ENCODE assay signal across 8 mouse cellular contexts in genomic region chr12:17545107-17545571, GRCm38 (mm10). TPM values are rescaled to one million over a fixed set of nuclear protein-coding genes. Genes with fewer than 3 reads are reported as not detected.
A peak's percentile ranks its signal among the peaks of the same experiment; 100 is the strongest.
DNase-seq lines count a peak whose midpoint lies in the region; ATAC-seq and TF ChIP-seq lines count a peak whose summit lies in the region.

No protein-coding gene starts in this region.

- intact Hi-C loops in heart, postnatal 25 days (cut with DNase I), result loop anchor here (2.0 to 5.0 kb wide), 2 partner anchors 102 to 198 kb away; partner anchors contain the start of gene Nol10

- H3K27ac ChIP-seq in heart, embryonic 11.5 days (ENCODE audit: low read depth, low read length), result peak overlapping the region; percentile 89
- peak overlapping the region; percentile 90 for H3K27ac ChIP-seq in cortical plate, adult 2 months (ENCODE audit: insufficient read depth, low read length)
- peak overlapping the region; percentile 94 for H3K27ac ChIP-seq in heart, postnatal 0 days (ENCODE audit: low read depth)
- peak overlapping the region; percentile 86 for H3K27ac ChIP-seq in stomach, embryonic 15.5 days

- TF ChIP-seq POLR2A in cortical plate, adult 2 months (IDR thresholded peaks at IDR 0.05; ENCODE audit: extremely low read depth, insufficient read depth, low read length), result no peak

- peaks cover 21% of the 10 kb centered on the region for H3K36me3 ChIP-seq in heart, embryonic 11.5 days (ENCODE audit: control insufficient read depth, insufficient read depth, low read length)
- H3K36me3 ChIP-seq in heart, postnatal 0 days (replicated peaks; ENCODE audit: control insufficient read depth, insufficient read depth, low read length), result peaks cover 29% of the 10 kb centered on the region
- peaks cover 21% of the 10 kb centered on the region for H3K36me3 ChIP-seq in stomach, embryonic 15.5 days

- H3K4me1 ChIP-seq in heart, embryonic 11.5 days (ENCODE audit: control insufficient read depth, insufficient read depth, low read length), result peaks cover 8% of the 10 kb centered on the region; the same call in 1 of the 2 replicates
- no peaks in the 10 kb centered on the region for H3K4me1 ChIP-seq in cortical plate, adult 2 months (ENCODE audit: control insufficient read depth, insufficient read depth, low read length)
- peaks cover 9% of the 10 kb centered on the region for H3K4me1 ChIP-seq in heart, postnatal 0 days (ENCODE audit: control insufficient read depth, insufficient read depth)
- H3K4me1 ChIP-seq in stomach, embryonic 15.5 days, result 0 out of 2 replicates have a peak, but pooled peaks cover 3% of the 10 kb centered on the region

- no peak; the same call in 1 of the 2 replicates for TF ChIP-seq EP300 in heart, postnatal 0 days (IDR thresholded peaks at IDR 0.05; ENCODE audit: low read depth)

- peak overlapping the region; percentile 82 for H3K4me2 ChIP-seq in heart, embryonic 11.5 days
- peak overlapping the region; percentile 76 for H3K4me2 ChIP-seq in heart, postnatal 0 days (ENCODE audit: low read depth, low read length)
- peak overlapping the region; percentile 79 for H3K4me2 ChIP-seq in stomach, embryonic 15.5 days

- H3K27me3 ChIP-seq in heart, embryonic 11.5 days (ENCODE audit: control insufficient read depth, insufficient read depth, low read length), result no peaks in the 10 kb centered on the region
- H3K27me3 ChIP-seq in heart, postnatal 0 days (ENCODE audit: control insufficient read depth, insufficient read depth, low read length), result no peaks in the 10 kb centered on the region
- H3K27me3 ChIP-seq in stomach, embryonic 15.5 days (replicated peaks), result no peaks in the 10 kb centered on the region

- H3K9me3 ChIP-seq in heart, embryonic 11.5 days (replicated peaks; ENCODE audit: control insufficient read depth, low read length), result no peaks in the 10 kb centered on the region
- no peaks in the 10 kb centered on the region for H3K9me3 ChIP-seq in heart, postnatal 0 days (replicated peaks; ENCODE audit: control insufficient read depth, low read length)
- H3K9me3 ChIP-seq in stomach, embryonic 15.5 days, result no peaks in the 10 kb centered on the region

- peak overlapping the region; percentile 92 for H3K9ac ChIP-seq in heart, embryonic 11.5 days (ENCODE audit: low read depth, low read length)
- H3K9ac ChIP-seq in heart, postnatal 0 days (replicated peaks; ENCODE audit: low read depth, low read length), result peak overlapping the region; percentile 87
- peak overlapping the region; percentile 77 for H3K9ac ChIP-seq in stomach, embryonic 15.5 days

- ATAC-seq in heart, embryonic 11.5 days (replicated peaks; ENCODE audit: insufficient number of reproducible peaks, low FRiP score, low TSS enrichment), result peak; percentile 70
- peak; percentile 62 for ATAC-seq in heart, postnatal 0 days (ENCODE audit: insufficient read depth, low read depth)
- peak; percentile 27 for ATAC-seq in stomach, embryonic 15.5 days (ENCODE audit: insufficient read depth, low FRiP score, low read depth)

- WGBS in heart, embryonic 11.5 days (ENCODE audit: insufficient replicate concordance), result 0% methylated on average over 30 of the region's 40 CpGs
- WGBS in heart, postnatal 0 days, result 0% methylated on average over 38 of the region's 40 CpGs
- WGBS in stomach, embryonic 15.5 days, result under 1% methylated on average over 40 of the region's 40 CpGs

- TF ChIP-seq CTCF in cortical plate, adult 2 months (IDR thresholded peaks at IDR 0.05; ENCODE audit: extremely low read depth, insufficient read depth, low read length), result no peak
- TF ChIP-seq CTCF in heart, postnatal 0 days (IDR thresholded peaks at IDR 0.05; ENCODE audit: low read depth), result no peak

- peak overlapping the region; percentile 89 for H3K4me3 ChIP-seq in heart, embryonic 11.5 days (ENCODE audit: low read depth, low read length)
- H3K4me3 ChIP-seq in cortical plate, adult 2 months (ENCODE audit: insufficient read depth, low read length), result peak overlapping the region; percentile 88
- H3K4me3 ChIP-seq in heart, postnatal 0 days (ENCODE audit: low read depth, low read length), result peak overlapping the region; percentile 82
- peak overlapping the region; percentile 95 for H3K4me3 ChIP-seq in stomach, embryonic 15.5 days (replicated peaks)

- no peak for DNase-seq in heart, postnatal 25 days (ENCODE audit: low spot score)
- peak; percentile 72 to 73 for DNase-seq in B cell, adult 2 months
- peak; percentile 22 for DNase-seq in heart, postnatal 0 days (ENCODE audit: low spot score)
- peak; percentile 15 for DNase-seq in lung, postnatal 25 days (ENCODE audit: low spot score)
- no peak for DNase-seq in cerebellum, adult 11 months

RNA-seq across cellular contexts. Expression of gene Odc1, which starts 0.5 kb away (rescaled TPM):
- polyA plus RNA-seq in heart, embryonic 11.5 days (2014; fragmentation: Nextera tagmentation; extraction: Ambion mirVana), result 158 and 159 TPM in 2 replicates
- total RNA-seq in heart, postnatal 25 days (2021), result 10 to 100 TPM; 69.3 to 72.3 TPM
- 73.9 and 78.7 TPM in 2 replicates for polyA plus RNA-seq in cortical plate, adult 2 months (2012; rRNA removed)
- 172 and 189 TPM in 2 replicates for total RNA-seq in heart, postnatal 0 days (2014; rRNA removed; ENCODE audit: low replicate concordance)
- polyA plus RNA-seq in heart, postnatal 0 days (2015; fragmentation: Nextera tagmentation; extraction: Ambion mirVana), result 59.0 and 67.4 TPM in 2 replicates
- 201 and 209 TPM in 2 replicates for polyA plus RNA-seq in stomach, embryonic 15.5 days (2015; fragmentation: Nextera tagmentation; extraction: Ambion mirVana)

Comparison
In these comparisons a context has a peak if more than half of its experiments do, and no peak if none do; other contexts are left out.
1. DNase-seq: peak in B cell, adult 2 months (2 of 2), heart, postnatal 0 days (single experiment) and lung, postnatal 25 days (single experiment); none in heart, postnatal 25 days (single experiment) and cerebellum, adult 11 months (single experiment).
2. Peak in every context shown above with its lines, with median percentiles within 50 percentile points of each other: ATAC-seq, H3K27ac ChIP-seq, H3K4me2 ChIP-seq, H3K4me3 ChIP-seq and H3K9ac ChIP-seq.